Mouse (Mus musculus) ES-Bruce4 (cell line): ENCODE results near the gene Hddc3.

ENCODE experiments used
- CTCF ChIP-seq: IDR thresholded peaks from one replicate; pipeline ENCODE4 v1.8.1; 2011; ENCODE audit warnings: low read depth, low read length
- EP300 ChIP-seq: IDR thresholded peaks from 2 replicates; pipeline ENCODE4 v1.6.1; 2011; ENCODE audit warnings: low read depth, low read length; ENCODE audit not compliant: insufficient read depth
- POLR2A ChIP-seq: IDR thresholded peaks from one replicate; pipeline ENCODE4 v1.8.1; 2011; ENCODE audit warnings: low read length; ENCODE audit not compliant: insufficient read depth

DNA sequence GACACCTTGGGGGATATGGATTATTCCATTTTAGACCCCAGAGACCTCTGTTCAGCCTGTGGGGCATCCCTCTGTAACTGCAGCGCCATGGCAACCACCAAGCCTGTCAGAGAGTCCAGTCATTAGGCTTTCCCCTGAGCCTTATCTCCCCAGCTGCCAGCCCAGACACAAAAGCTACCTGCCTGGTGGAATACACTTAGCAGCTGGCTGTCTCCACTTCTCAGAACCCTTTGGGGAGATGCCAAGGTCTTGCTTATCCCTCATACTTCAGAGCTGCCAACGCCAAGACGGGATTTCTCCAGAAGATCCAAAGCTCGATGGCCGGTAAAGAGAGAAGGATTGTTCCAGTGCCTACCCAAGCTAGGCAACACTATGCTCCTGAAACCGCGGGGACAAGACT, 1.1 kb upstream of the Hddc3 start:
- TF ChIP-seq CTCF (no peak), POLR2A (no peak), EP300 (no peak)
